Mouse (Mus musculus) gastrocnemius, adult 2 months (tissue): ENCODE measurements around the gene Mri1. TPM values are rescaled to one million over a fixed set of nuclear protein-coding genes. Genes with fewer than 3 reads are reported as not detected.
"Not testable (repeated sequence)": the region's sequence is repeated elsewhere in the genome, so short reads cannot be mapped to it uniquely, and the experiment has no call there.

Experiments
- DNase-seq: peaks from one replicate; pipeline ENCODE4 v3.0.0; 2022
- H3K27ac ChIP-seq: fragments of 200-600 bp; 2 replicates; pipeline ENCODE4 v1.8.1; 2022; ENCODE audit warnings: mild to moderate bottlenecking
- H3K4me3 ChIP-seq: fragments of 200-600 bp; 2 replicates; pipeline ENCODE4 v1.8.1; 2022; ENCODE audit warnings: mild to moderate bottlenecking, moderate library complexity
- CTCF ChIP-seq: fragments of 200-600 bp; IDR thresholded peaks from 2 replicates; pipeline ENCODE4 v1.8.1; 2022; ENCODE audit warnings: antibody characterized with exemption, mild to moderate bottlenecking, moderate library complexity
- intact Hi-C: fragments of 180-260 bp; cut with DNase I; formaldehyde crosslinking; loops from one replicate; pipeline ENCODE4 v1.15.1; 2025
- long read RNA-seq, 2 experiments: library from polyadenylated mRNA; stranded (forward); transcript quantifications; one replicate each; pipeline ENCODE4 v2.0.0; 2021
- total RNA-seq, 2 experiments: library from RNA; stranded (reverse); gene quantifications; 2 replicates each; pipeline ENCODE4 v1.2.3; 2021

The Mri1 gene
- 10 to 100 TPM; 14.0 to 15.9 TPM for total RNA-seq
- long read RNA-seq, experiment 1, transcript Mri1-203 (5 exons, 2,819 nt), result major isoform, 24 of 27 reads
- long read RNA-seq, experiment 1, partial matches to known transcripts, result 0 of 27 reads
- long read RNA-seq, experiment 1, other reads (novel, unspliced or antisense), result 2 of 27 reads
- long read RNA-seq, experiment 2, transcript Mri1-203 (5 exons, 2,819 nt), result major isoform, 15 of 16 reads
- long read RNA-seq, experiment 2, partial matches to known transcripts, result 0 of 16 reads
- long read RNA-seq, experiment 2, other reads (novel, unspliced or antisense), result 1 of 16 reads

GRCm38 (mm10) chr8:84256822-84257610 is at the start of gene Mri1:
Gene Mri1, minus strand, starts transcription at chr8:84257326.
- intact Hi-C loops, result no loop called here
- H3K4me3 ChIP-seq, result peak within 1 kb of the TSS; percentile 82
- H3K27ac ChIP-seq, result peak within 1 kb of the TSS; percentile 97
- peak; percentile 14; the same call in 1 of the 2 replicates for TF ChIP-seq CTCF
- peak; percentile 92 for DNase-seq

- intact Hi-C loops, result no loop called here
- H3K27ac ChIP-seq, result peak overlapping the region; percentile 71
- DNase-seq, result peak; percentile 27
- H3K4me3 ChIP-seq, result no peak overlapping the region
- no peak for TF ChIP-seq CTCF
Measured at GRCm38 (mm10) chr8:84303951-84304350, 46.8 kb upstream of the Mri1 start.

DNA sequence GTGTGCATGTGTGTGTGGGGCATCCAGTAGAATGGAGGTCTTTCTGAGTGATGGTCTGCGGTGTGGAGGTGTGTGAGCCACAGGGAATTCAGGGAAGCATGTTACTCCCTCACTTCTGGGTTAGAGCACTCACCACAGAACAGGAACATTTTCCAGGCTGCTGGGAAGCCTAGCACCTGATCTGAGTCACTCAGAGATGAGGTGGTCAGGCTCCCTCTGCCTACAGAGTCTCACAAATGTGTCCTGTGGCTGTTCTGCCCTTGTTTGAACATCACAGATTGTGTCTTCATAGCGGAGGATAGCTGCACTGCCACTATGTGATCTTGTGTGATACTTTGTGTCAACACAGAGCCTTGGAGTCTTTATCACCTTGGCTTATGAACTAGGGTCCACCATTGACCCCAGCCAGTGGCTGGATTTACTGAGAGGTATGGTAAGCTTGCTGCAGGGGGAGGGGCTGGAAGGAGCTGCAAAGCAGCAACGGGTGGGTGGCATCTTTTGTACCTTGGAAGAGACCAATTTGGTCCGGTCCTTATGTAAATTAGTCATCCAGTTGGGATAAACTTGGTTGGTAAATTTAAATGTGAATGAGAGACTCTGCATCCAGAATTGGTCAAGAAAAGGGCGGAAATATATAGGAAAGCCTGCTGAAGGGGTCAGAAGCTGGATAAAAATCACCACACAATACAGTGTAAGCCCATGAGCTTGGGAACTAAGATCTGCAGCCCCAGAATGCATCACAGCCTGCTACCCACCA is 40.1 kb upstream of the Mri1 start:
- no peak for DNase-seq
- Histone ChIP-seq H3K4me3 (no peak overlapping the region), H3K27ac (no peak overlapping the region)
- intact Hi-C loops, result loop anchor here (10.0 kb wide), 1 partner anchor 258 kb away; no protein-coding TSS in a partner anchor
- no peak for TF ChIP-seq CTCF

DNA sequence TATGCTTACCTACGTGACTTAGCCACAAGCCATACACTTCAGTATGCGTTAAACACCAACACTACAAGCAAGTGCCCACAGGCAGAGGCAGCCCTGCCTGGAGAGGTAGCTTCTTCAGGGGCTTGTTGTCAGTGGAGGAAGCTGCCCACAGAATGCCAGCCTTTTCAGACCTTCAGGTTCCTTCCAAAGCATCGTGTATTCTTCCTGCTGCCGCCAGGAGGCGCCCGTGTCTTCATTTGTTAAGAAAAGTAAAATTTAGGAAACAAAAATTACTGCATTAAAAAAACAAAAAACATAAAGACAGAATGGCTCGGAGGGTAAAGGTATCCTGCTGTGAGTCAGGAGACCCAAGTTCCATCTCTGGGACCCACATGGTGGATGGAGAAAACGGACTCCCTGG is 34.6 kb upstream of the Mri1 start:
- peak; percentile 87 for TF ChIP-seq CTCF

DNA sequence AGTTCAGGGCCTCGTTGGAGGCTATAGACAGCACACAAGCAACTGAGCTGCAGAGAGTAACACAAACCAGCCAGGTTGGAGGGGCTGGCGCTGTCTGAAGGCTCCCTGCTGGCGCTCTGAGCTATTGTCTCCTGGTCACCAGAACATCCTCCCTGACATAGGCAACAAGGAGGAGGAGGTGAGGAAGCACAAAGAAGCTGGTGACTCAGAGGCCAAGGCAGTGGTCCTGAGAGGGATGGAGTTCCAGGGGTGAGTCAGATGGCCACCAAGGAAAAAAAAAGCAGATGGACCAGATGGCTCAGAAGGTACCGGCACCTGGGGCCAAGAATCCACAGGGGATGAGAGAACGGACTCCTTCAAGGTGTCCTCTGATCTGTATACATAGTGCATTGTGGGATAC is 34.0 kb upstream of the Mri1 start:
- TF ChIP-seq CTCF, result no peak
- no peak overlapping the region for H3K4me3 ChIP-seq
- intact Hi-C loops, result loop anchor here (1.0 to 10.0 kb wide), 2 partner anchors 66 to 264 kb away; no protein-coding TSS in a partner anchor

More for the DNA sequence above, 34.6 kb upstream of the Mri1 start:
- intact Hi-C loops, result loop anchor here (1.0 to 10.0 kb wide), 2 partner anchors 66 to 263 kb away; no protein-coding TSS in a partner anchor
- Histone ChIP-seq H3K4me3 (no peak overlapping the region), H3K27ac (no peak overlapping the region)
- DNase-seq, result peak; percentile 53

DNA sequence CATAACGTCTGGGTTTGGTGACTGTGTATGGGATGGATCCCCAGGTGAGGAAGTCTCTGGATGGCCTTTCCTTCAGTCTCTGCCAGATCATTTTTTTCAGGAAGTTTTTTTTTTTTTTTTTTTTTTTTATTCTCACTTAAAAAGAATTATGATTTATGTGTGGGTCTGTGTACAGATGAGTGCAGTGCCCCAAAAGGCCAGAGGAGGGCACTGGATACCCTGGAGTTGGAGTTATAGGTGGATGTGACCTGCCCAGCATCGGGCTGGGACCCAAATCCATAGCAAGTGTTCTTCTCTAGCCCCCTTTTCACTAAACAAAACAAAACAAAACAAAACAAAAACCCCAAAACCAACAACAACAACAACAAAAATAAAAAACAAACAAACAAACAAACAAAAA is 31.8 kb upstream of the Mri1 start:
- Histone ChIP-seq H3K27ac (no peak overlapping the region), H3K4me3 (no peak overlapping the region)
- DNase-seq, result no peak
- intact Hi-C loops, result loop anchor here (5.0 kb wide), 1 partner anchor 252 kb away; no protein-coding TSS in a partner anchor
- peak; percentile 40 for TF ChIP-seq CTCF

More for the DNA sequence above, 34.0 kb upstream of the Mri1 start:
- no peak for DNase-seq
- no peak overlapping the region for H3K27ac ChIP-seq

DNA sequence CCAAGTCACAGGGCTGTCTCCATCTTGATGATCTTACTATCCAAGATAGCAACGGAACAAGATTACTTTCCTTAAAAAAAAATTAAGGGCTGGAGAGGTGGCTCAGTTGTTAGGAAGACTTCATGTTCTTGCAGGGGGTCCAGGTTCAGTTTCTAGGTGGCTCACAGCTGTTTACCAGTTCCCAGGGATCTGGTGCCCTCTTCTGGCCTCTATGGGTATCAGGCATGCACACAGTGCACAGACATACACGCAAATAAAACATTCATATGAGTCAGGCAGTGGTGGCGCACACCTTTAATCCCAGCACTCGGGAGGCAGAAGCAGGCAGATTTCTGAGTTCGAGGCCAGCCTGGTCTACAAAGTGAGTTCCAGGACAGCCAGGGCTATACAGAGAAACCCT is 28.5 kb upstream of the Mri1 start:
- not testable (repeated sequence) for H3K4me3 ChIP-seq, H3K27ac ChIP-seq
- TF ChIP-seq CTCF, result peak; percentile 66
- intact Hi-C loops, result loop anchor here (2.0 to 5.0 kb wide), 2 partner anchors 99 to 248 kb away; no protein-coding TSS in a partner anchor
- peak; percentile 48 for DNase-seq

DNA sequence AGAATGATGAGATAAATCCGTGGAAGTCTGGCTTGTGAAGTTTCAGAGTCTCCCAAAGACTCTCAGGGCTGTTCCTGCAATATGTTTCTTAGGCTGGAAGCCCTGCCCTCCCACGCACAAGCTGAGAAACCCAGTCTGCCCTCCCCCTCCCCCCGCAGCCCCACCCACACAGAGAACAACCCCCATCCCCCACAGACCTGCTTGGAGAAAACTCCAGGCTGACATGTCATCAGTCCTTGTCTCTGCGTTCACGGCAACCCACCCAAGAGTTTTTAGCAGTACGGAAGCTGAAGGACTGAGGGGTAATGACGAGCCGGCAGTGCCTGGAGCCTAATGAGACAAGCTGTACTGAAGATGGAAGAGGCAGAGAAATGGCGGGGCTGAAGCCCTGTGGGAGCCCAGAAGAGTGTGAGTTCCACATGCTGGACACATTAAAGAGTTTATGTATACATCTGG is 27.5 kb upstream of the Mri1 start:
- peak overlapping the region; percentile 65 for H3K4me3 ChIP-seq
- DNase-seq, result peak; percentile 45
- H3K27ac ChIP-seq, result peak overlapping the region; percentile 82
- no peak for TF ChIP-seq CTCF
- intact Hi-C loops, result loop anchor here (2.0 to 5.0 kb wide), 2 partner anchors 98 to 247 kb away; no protein-coding TSS in a partner anchor

- DNase-seq, result peak; percentile 44
- TF ChIP-seq CTCF, result no peak
- intact Hi-C loops, result no loop called here
- Histone ChIP-seq H3K27ac (no peak overlapping the region), H3K4me3 (no peak overlapping the region)
Measured at GRCm38 (mm10) chr8:84280777-84281176, 23.7 kb upstream of the Mri1 start.

- Histone ChIP-seq H3K4me3 (no peak overlapping the region), H3K27ac (no peak overlapping the region)
- no peak for DNase-seq
- TF ChIP-seq CTCF, result no peak
- intact Hi-C loops, result no loop called here
Measured at GRCm38 (mm10) chr8:84276447-84276846, 19.3 kb upstream of the Mri1 start.

- Histone ChIP-seq H3K27ac (no peak overlapping the region), H3K4me3 (no peak overlapping the region)
- TF ChIP-seq CTCF, result no peak
- intact Hi-C loops, result no loop called here
- DNase-seq, result no peak
Measured at GRCm38 (mm10) chr8:84273968-84274367, 16.8 kb upstream of the Mri1 start.

DNA sequence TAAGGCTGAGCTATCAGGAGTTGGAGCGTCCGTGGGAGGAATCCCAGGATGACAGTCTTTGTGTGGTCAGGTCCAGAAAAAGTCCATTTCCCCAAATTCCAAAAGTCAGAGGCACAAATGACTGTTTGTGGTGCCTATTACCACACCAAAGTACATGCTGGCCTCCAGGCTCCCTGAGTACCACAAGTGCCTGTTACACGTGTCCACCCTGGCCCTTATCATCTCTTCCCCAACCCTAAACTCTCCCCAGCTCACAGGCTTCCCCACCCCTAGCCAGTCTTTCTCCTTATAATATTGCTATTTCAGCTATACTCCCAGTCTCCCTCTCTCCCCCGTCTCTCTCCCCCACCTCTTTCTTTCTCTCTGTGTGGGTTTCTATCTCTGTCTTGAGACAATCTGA is 15.2 kb upstream of the Mri1 start:
- TF ChIP-seq CTCF, result no peak
- Histone ChIP-seq H3K27ac (no peak overlapping the region), H3K4me3 (no peak overlapping the region)
- DNase-seq, result no peak
- intact Hi-C loops, result no loop called here
